Mouse (Mus musculus) thymus, adult 2 months (tissue): ENCODE data around the gene Mettl3.

Experiments
- CTCF ChIP-seq: fragments of 200-500 bp; IDR thresholded peaks from 2 replicates; pipeline ENCODE4 v1.5.1; 2012; ENCODE audit warnings: mild to moderate bottlenecking, control low read depth, low read length, moderate library complexity, borderline replicate concordance; ENCODE audit not compliant: control insufficient read depth, poor library complexity, insufficient read depth; ENCODE audit errors: extremely low read depth
- POLR2A ChIP-seq: fragments of 200-500 bp; IDR thresholded peaks from 2 replicates; pipeline ENCODE4 v1.6.1; 2012; ENCODE audit warnings: mild to moderate bottlenecking, low read length, control low read depth, moderate library complexity; ENCODE audit not compliant: control insufficient read depth, poor library complexity, insufficient read depth; ENCODE audit errors: extremely low read depth

DNA sequence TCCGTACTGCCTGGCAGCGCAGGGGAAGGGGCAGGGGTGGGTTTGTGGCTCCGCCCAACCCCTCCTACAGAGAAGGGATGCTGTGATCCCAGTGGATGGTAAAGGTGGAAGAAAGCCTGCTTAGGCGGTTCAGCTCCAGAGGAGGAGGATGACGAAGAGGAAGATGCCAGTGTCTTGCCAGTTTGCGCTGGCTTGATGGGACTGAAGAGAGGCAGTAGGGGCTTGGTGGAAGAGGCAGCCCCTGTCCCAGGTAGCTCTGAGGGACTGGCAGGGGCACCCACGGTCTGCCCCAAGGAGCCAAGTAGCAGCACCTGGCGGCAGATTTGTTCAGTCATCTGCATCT, 9.9 kb upstream of the Mettl3 start:
- TF ChIP-seq POLR2A (no peak), CTCF (no peak)
